Mouse (Mus musculus): ENCODE data around the gene Wdr20. TPM values are rescaled to one million over a fixed set of nuclear protein-coding genes. Genes with fewer than 3 reads are reported as not detected.
A peak's percentile ranks its signal among the peaks of the same experiment; 100 is the strongest.

Gene Wdr20
- polyA plus RNA-seq, 1 experiment from 2014 or later = 16.0 TPM

GRCm38 (mm10) chr12:110836729-110837128, 99.0 kb downstream of the Wdr20 start:
- H3K4me1 ChIP-seq = peaks cover 19% of the 10 kb centered on the region
- no peak overlapping the region for H3K4me2 ChIP-seq
- WGBS (ENCODE audit: insufficient replicate concordance) = 54% methylated on average over 6 of the region's 6 CpGs
- H3K27me3 ChIP-seq (replicated peaks) = peaks cover 15% of the 10 kb centered on the region; the same call in 1 of the 2 replicates
- no peaks in the 10 kb centered on the region for H3K9me3 ChIP-seq (replicated peaks)
- no peaks in the 10 kb centered on the region for H3K36me3 ChIP-seq
- no peak overlapping the region for H3K27ac ChIP-seq
- no peak for ATAC-seq
- H3K4me3 ChIP-seq = no peak overlapping the region
- H3K9ac ChIP-seq = no peak overlapping the region

GRCm38 (mm10) chr12:110837192-110837841, 99.6 kb downstream of the Wdr20 start:
- Histone ChIP-seq H3K9ac (no peak overlapping the region), H3K27me3 (replicated peaks) (peaks cover 15% of the 10 kb centered on the region; the same call in 1 of the 2 replicates), H3K9me3 (replicated peaks) (no peaks in the 10 kb centered on the region), H3K4me3 (no peak overlapping the region), H3K27ac (no peak overlapping the region), H3K4me1 (peaks cover 19% of the 10 kb centered on the region), H3K4me2 (no peak overlapping the region), H3K36me3 (no peaks in the 10 kb centered on the region)
- WGBS (ENCODE audit: insufficient replicate concordance) = 36% methylated on average over 5 of the region's 5 CpGs
- no peak for ATAC-seq

- H3K27me3 ChIP-seq (replicated peaks) = peaks cover 15% of the 10 kb centered on the region; the same call in 1 of the 2 replicates
- H3K4me2 ChIP-seq = no peak overlapping the region
- H3K36me3 ChIP-seq = no peaks in the 10 kb centered on the region
- H3K4me1 ChIP-seq = peaks cover 19% of the 10 kb centered on the region
- no peak for ATAC-seq
- no peak overlapping the region for H3K4me3 ChIP-seq
- H3K27ac ChIP-seq = no peak overlapping the region
- no peaks in the 10 kb centered on the region for H3K9me3 ChIP-seq (replicated peaks)
- WGBS (ENCODE audit: insufficient replicate concordance) = 76% methylated on average over 8 of the region's 8 CpGs
- no peak overlapping the region for H3K9ac ChIP-seq
These were observed 100.1 kb downstream of the Wdr20 start for GRCm38 (mm10) chr12:110837850-110838249.

- Histone ChIP-seq H3K4me3 (peak within 1 kb of the TSS; percentile 74), H3K4me1 (peaks cover 37% of the 10 kb centered on the region), H3K4me2 (peak within 1 kb of the TSS; percentile 80), H3K27me3 (replicated peaks) (peaks cover 15% of the 10 kb centered on the region; the same call in 1 of the 2 replicates), H3K36me3 (no peaks in the 10 kb centered on the region), H3K9ac (peak within 1 kb of the TSS; percentile 60), H3K27ac (no peak within 1 kb of the TSS), H3K9me3 (replicated peaks) (no peaks in the 10 kb centered on the region)
- WGBS (ENCODE audit: insufficient replicate concordance) = under 1% methylated on average over 71 of the region's 71 CpGs
- ATAC-seq = peak; percentile 40; the same call in 1 of the 2 replicates
These were observed 102.8 kb downstream of the Wdr20 start, which contains the start of gene Mok for GRCm38 (mm10) chr12:110840348-110841198. Mok (minus strand) TSS chr12:110840939.

- peak overlapping the region; percentile 80; the same call in 1 of the 2 replicates for H3K4me2 ChIP-seq
- H3K4me1 ChIP-seq = peaks cover 44% of the 10 kb centered on the region
- peaks cover 12% of the 10 kb centered on the region; the same call in 1 of the 2 replicates for H3K27me3 ChIP-seq (replicated peaks)
- H3K27ac ChIP-seq = no peak overlapping the region
- 63% methylated on average over 5 of the region's 5 CpGs for WGBS (ENCODE audit: insufficient replicate concordance)
- no peak overlapping the region for H3K9ac ChIP-seq
- no peaks in the 10 kb centered on the region for H3K9me3 ChIP-seq (replicated peaks)
- H3K36me3 ChIP-seq = no peaks in the 10 kb centered on the region
- ATAC-seq = no peak
- H3K4me3 ChIP-seq = no peak overlapping the region
These were observed 104.2 kb downstream of the Wdr20 start for GRCm38 (mm10) chr12:110841731-110842493.

- peaks cover 5% of the 10 kb centered on the region; the same call in 1 of the 2 replicates for H3K27me3 ChIP-seq (replicated peaks)
- peaks cover 42% of the 10 kb centered on the region for H3K4me1 ChIP-seq
- peak overlapping the region; percentile 93 for H3K4me2 ChIP-seq
- H3K36me3 ChIP-seq = no peaks in the 10 kb centered on the region
- H3K9ac ChIP-seq = peak overlapping the region; percentile 78
- H3K9me3 ChIP-seq (replicated peaks) = no peaks in the 10 kb centered on the region
- peak; percentile 13; the same call in 1 of the 2 replicates for ATAC-seq
- H3K27ac ChIP-seq = peak overlapping the region; percentile 85
- H3K4me3 ChIP-seq = peak overlapping the region; percentile 69
- 17% methylated on average over 32 of the region's 32 CpGs for WGBS (ENCODE audit: insufficient replicate concordance)
These were observed 105.7 kb downstream of the Wdr20 start for GRCm38 (mm10) chr12:110843194-110844048.

- peak; percentile 62 for ATAC-seq
- Histone ChIP-seq H3K27ac (peak overlapping the region; percentile 85), H3K27me3 (replicated peaks) (no peaks in the 10 kb centered on the region), H3K9me3 (replicated peaks) (no peaks in the 10 kb centered on the region), H3K4me1 (peaks cover 42% of the 10 kb centered on the region), H3K4me3 (peak overlapping the region; percentile 69), H3K36me3 (no peaks in the 10 kb centered on the region), H3K9ac (peak overlapping the region; percentile 78), H3K4me2 (peak overlapping the region; percentile 93)
- WGBS (ENCODE audit: insufficient replicate concordance) = under 1% methylated on average over 42 of the region's 42 CpGs
These were observed 106.7 kb downstream of the Wdr20 start for GRCm38 (mm10) chr12:110844227-110845130.

- under 1% methylated on average over 36 of the region's 36 CpGs for WGBS (ENCODE audit: insufficient replicate concordance)
- peak overlapping the region; percentile 78 for H3K9ac ChIP-seq
- H3K4me3 ChIP-seq = peak overlapping the region; percentile 69
- H3K27ac ChIP-seq = peak overlapping the region; percentile 85
- H3K4me1 ChIP-seq = peaks cover 43% of the 10 kb centered on the region
- H3K4me2 ChIP-seq = peak overlapping the region; percentile 93
- peak; percentile 92 for ATAC-seq
- H3K9me3 ChIP-seq (replicated peaks) = no peaks in the 10 kb centered on the region
- no peaks in the 10 kb centered on the region for H3K36me3 ChIP-seq
- no peaks in the 10 kb centered on the region for H3K27me3 ChIP-seq (replicated peaks)
These were observed 107.6 kb downstream of the Wdr20 start for GRCm38 (mm10) chr12:110845131-110845880.

GRCm38 (mm10) chr12:110846191-110846765, 108.5 kb downstream of the Wdr20 start:
- no peak overlapping the region for H3K27ac ChIP-seq
- H3K4me1 ChIP-seq = peaks cover 48% of the 10 kb centered on the region
- 73% methylated on average over 6 of the region's 6 CpGs for WGBS (ENCODE audit: insufficient replicate concordance)
- H3K4me2 ChIP-seq = peak overlapping the region; percentile 93
- no peaks in the 10 kb centered on the region for H3K27me3 ChIP-seq (replicated peaks)
- no peak for ATAC-seq
- H3K4me3 ChIP-seq = peak overlapping the region; percentile 69
- no peaks in the 10 kb centered on the region for H3K9me3 ChIP-seq (replicated peaks)
- H3K9ac ChIP-seq = peak overlapping the region; percentile 78
- no peaks in the 10 kb centered on the region for H3K36me3 ChIP-seq
